Mouse (Mus musculus) embryonic fibroblast, embryonic 13.5 days (primary cell): Measurements from ENCODE around the gene Psmg1. TPM values are rescaled to one million over a fixed set of nuclear protein-coding genes. Genes with fewer than 3 reads are reported as not detected.

Experiments
- H3K27ac ChIP-seq: 2 replicates; pipeline ENCODE4 v1.5.1; 2012; ENCODE audit warnings: low read length, control low read depth, inconsistent platforms; ENCODE audit not compliant: insufficient read depth
- H3K4me1 ChIP-seq: 2 replicates; pipeline ENCODE4 v1.6.1; 2011; ENCODE audit warnings: low read length; ENCODE audit not compliant: control insufficient read depth, insufficient read depth
- H3K4me3 ChIP-seq: 2 replicates; pipeline ENCODE4 v1.5.1; 2011; ENCODE audit warnings: mild to moderate bottlenecking, control low read depth, low read length; ENCODE audit not compliant: insufficient read depth
- CTCF ChIP-seq: IDR thresholded peaks from 2 replicates; pipeline ENCODE4 v1.5.1; 2011; ENCODE audit warnings: mild to moderate bottlenecking, control low read depth, low read length, moderate library complexity, borderline replicate concordance; ENCODE audit not compliant: insufficient read depth
- POLR2A ChIP-seq: IDR thresholded peaks from 2 replicates; pipeline ENCODE4 v1.6.1; 2011; ENCODE audit warnings: low read depth, mild to moderate bottlenecking, control low read depth, low read length, moderate library complexity
- polyA plus RNA-seq: library from polyadenylated mRNA; stranded (reverse); fragments of >200 nt; gene quantifications from 2 replicates; pipeline ENCODE4 v1.2.4, GENCODE M21; 2011; ENCODE audit warnings: low read depth; ENCODE audit not compliant: missing spikeins, insufficient read length

Psmg1 gene
- polyA plus RNA-seq, 1 experiment = 40.3 TPM

GRCm38 (mm10) chr16:95932860-95933259, 57.9 kb downstream of the Psmg1 start:
- Histone ChIP-seq H3K4me3 (no peak overlapping the region), H3K27ac (no peak overlapping the region), H3K4me1 (no peaks in the 10 kb centered on the region)
- TF ChIP-seq POLR2A = no peak
- TF ChIP-seq CTCF = no peak

- no peak overlapping the region for H3K4me3 ChIP-seq
- no peak overlapping the region for H3K27ac ChIP-seq
- TF ChIP-seq POLR2A (no peak), CTCF (no peak)
These were observed 59.3 kb downstream of the Psmg1 start for GRCm38 (mm10) chr16:95931509-95931908.

More at GRCm38 (mm10) chr16:95931509-95931908, 59.3 kb downstream of the Psmg1 start:
- H3K4me1 ChIP-seq = no peaks in the 10 kb centered on the region

Other genes with a start within 250 kb of the Psmg1 start
- gene Brwd1, start 91.6 kb upstream of the Psmg1 start, polyA plus RNA-seq = 79.1 and 122 TPM in 2 replicates
- 261 and 299 TPM in 2 replicates for gene Hmgn1, start 136.8 kb upstream of the Psmg1 start, polyA plus RNA-seq
- 28.5 and 35.2 TPM in 2 replicates for gene Wrb, start 154.4 kb upstream of the Psmg1 start, polyA plus RNA-seq
- gene Lca5l, start 201.3 kb upstream of the Psmg1 start, polyA plus RNA-seq = 1.1 and 1.4 TPM in 2 replicates
- 6.3 and 6.9 TPM in 2 replicates for gene Sh3bgr, start 209.5 kb upstream of the Psmg1 start, polyA plus RNA-seq
- not detected in 2 replicates for gene B3galt5, start 244.8 kb upstream of the Psmg1 start, polyA plus RNA-seq